Mouse (Mus musculus) liver, embryonic 12.5 days (tissue): ENCODE measurements around the gene C2cd5. TPM values are rescaled to one million over a fixed set of nuclear protein-coding genes. Genes with fewer than 3 reads are reported as not detected.
"Not testable (repeated sequence)": the region's sequence is repeated elsewhere in the genome, so short reads cannot be mapped to it uniquely, and the experiment has no call there.

Source experiments
- ATAC-seq: fragments of 200-750 bp; cut with Nextera tagmentation; 2 replicates; pipeline ENCODE4 v1.8.0; 2017; ENCODE audit warnings: moderate number of reproducible peaks, mild to moderate bottlenecking, moderate library complexity
- H3K27ac ChIP-seq: fragments of 300-500 bp; sonication (generic); 2 replicates; pipeline ENCODE4 v1.5.1; 2016; ENCODE audit warnings: mild to moderate bottlenecking
- H3K27me3 ChIP-seq: fragments of 300-500 bp; sonication (generic); replicated peaks from 2 replicates; pipeline ENCODE4 v1.6.1; 2016; ENCODE audit warnings: mild to moderate bottlenecking, moderate library complexity
- H3K36me3 ChIP-seq: fragments of 300-500 bp; sonication (generic); 2 replicates; pipeline ENCODE4 v1.6.1; 2016; ENCODE audit warnings: mild to moderate bottlenecking, moderate library complexity
- H3K4me1 ChIP-seq: fragments of 300-500 bp; sonication (generic); 2 replicates; pipeline ENCODE4 v1.6.1; 2016
- H3K4me2 ChIP-seq: fragments of 300-500 bp; sonication (generic); 2 replicates; pipeline ENCODE4 v1.6.1; 2016; ENCODE audit warnings: mild to moderate bottlenecking, moderate library complexity
- H3K4me3 ChIP-seq: fragments of 300-500 bp; sonication (generic); 2 replicates; pipeline ENCODE4 v1.5.1; 2016; ENCODE audit warnings: mild to moderate bottlenecking, moderate library complexity
- H3K9ac ChIP-seq: fragments of 300-500 bp; sonication (generic); 2 replicates; pipeline ENCODE4 v1.6.1; 2016; ENCODE audit warnings: mild to moderate bottlenecking, moderate library complexity
- H3K9me3 ChIP-seq: fragments of 300-500 bp; sonication (generic); replicated peaks from 2 replicates; pipeline ENCODE4 v1.6.1; 2016; ENCODE audit warnings: mild to moderate bottlenecking, moderate library complexity
- WGBS: fragments of 180-500 bp; shearing (Covaris S2); methylation state at CpG from one replicate; pipeline ENCODE4 v1.1.7; 2016; ENCODE audit not compliant: insufficient replicate concordance; 5-methylcytosine and 5-hydroxymethylcytosine counted together
- polyA plus RNA-seq: library from polyadenylated mRNA; unstranded; fragments of >200 nt; fragmentation: Nextera tagmentation; extraction: Ambion mirVana; gene quantifications from 2 replicates; pipeline ENCODE4 v1.2.1, GENCODE M21; 2016

Gene C2cd5
- polyA plus RNA-seq, 1 experiment from 2014 or later = 22.2 TPM

DNA sequence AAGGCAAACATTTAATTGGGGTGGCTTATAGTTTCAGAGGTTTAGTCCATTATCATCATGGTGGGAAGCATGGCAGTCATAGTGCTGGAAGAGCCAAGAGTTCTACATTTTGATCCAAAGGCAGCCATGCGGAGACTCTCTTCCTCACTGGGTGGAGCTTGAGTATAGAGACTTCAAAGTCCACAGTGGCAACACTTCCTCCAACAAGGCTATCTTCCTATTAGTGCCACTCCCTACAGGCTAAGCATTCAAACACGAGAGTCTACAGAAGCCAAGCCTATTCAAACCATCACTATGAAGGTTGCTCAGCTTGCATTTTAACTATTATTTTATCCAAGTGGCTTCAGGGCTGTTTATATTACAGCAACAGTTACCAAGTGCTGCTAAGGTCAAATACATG lies 65.4 kb downstream of the C2cd5 start:
- H3K27me3 ChIP-seq = no peaks in the 10 kb centered on the region
- H3K4me2 ChIP-seq = no peak overlapping the region
- no peak overlapping the region for H3K9ac ChIP-seq
- H3K4me1 ChIP-seq = no peaks in the 10 kb centered on the region
- no peak for ATAC-seq
- WGBS = 89% methylated on average over 2 of the region's 2 CpGs
- peaks cover 93% of the 10 kb centered on the region for H3K36me3 ChIP-seq
- no peak overlapping the region for H3K27ac ChIP-seq
- H3K4me3 ChIP-seq = no peak overlapping the region
- no peaks in the 10 kb centered on the region for H3K9me3 ChIP-seq

DNA sequence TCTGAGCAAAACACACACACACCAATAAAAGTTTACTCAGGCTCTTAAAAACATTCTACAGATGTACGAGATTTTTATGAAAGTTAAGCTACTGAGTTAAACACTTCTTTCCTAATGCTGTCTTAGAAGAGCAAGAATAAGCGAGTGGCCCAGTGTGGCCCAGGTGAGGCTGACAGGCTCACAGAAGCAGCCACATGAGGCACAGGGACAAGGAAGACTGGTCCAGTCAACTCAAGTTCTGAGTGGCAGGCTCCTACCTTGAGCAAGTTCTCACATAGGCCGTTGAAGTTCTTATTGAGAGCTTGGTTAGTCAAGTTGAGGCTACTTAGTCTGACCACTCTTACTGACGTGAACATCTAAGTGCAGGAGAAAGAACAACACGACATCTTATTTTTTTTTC lies 69.4 kb downstream of the C2cd5 start:
- ATAC-seq = no peak
- Histone ChIP-seq H3K4me3 (no peak overlapping the region), H3K9me3 (no peaks in the 10 kb centered on the region), H3K4me1 (no peaks in the 10 kb centered on the region), H3K9ac (no peak overlapping the region), H3K27ac (no peak overlapping the region), H3K36me3 (peaks cover 85% of the 10 kb centered on the region), H3K4me2 (no peak overlapping the region), H3K27me3 (no peaks in the 10 kb centered on the region)
- WGBS = 86% methylated on average over 5 of the region's 5 CpGs

DNA sequence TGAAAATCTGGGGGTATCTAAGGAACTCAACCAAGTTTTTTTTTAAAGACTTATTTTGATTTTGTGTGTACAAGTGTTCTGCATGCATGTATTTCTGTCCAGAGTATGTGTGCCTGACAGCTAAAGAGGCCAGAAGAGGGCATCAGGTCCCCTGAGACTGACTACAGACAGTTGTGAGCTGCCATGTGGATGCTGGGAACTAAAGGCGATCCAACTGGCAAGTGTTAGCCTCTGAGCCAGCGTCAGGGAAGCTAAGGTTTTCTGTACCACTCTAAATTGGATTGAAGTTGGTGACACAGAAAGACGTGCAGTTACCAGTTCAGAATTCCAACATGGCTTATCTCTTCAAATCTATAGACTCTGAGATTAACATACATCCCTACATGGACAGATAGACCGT lies 72.0 kb downstream of the C2cd5 start:
- Histone ChIP-seq H3K27me3 (no peaks in the 10 kb centered on the region), H3K4me1 (no peaks in the 10 kb centered on the region), H3K9ac (no peak overlapping the region), H3K36me3 (peaks cover 75% of the 10 kb centered on the region), H3K4me2 (no peak overlapping the region), H3K4me3 (no peak overlapping the region), H3K9me3 (no peaks in the 10 kb centered on the region), H3K27ac (no peak overlapping the region)
- ATAC-seq = no peak
- 82% methylated on average over 4 of the region's 4 CpGs for WGBS

DNA sequence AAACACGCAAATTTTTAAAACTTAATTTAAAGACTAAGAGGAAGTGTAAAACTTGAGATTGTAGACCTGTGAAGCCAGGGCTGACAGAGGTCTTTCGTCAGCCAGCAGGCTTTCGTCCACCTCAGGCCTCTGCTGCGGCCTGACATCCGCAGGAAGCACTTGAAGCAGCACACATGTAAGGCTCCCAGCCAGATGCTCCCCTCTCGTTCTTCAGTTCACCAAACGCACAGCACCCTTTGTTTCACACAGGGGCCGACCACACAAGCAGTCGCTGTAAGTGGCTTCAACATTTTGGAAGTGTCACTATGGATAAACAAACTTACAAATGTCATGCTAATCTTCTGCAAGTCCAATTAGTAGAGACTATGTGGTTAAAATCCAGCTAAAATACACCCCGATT lies 72.5 kb downstream of the C2cd5 start:
- H3K4me1 ChIP-seq = no peaks in the 10 kb centered on the region
- H3K9me3 ChIP-seq = no peaks in the 10 kb centered on the region
- no peak overlapping the region for H3K27ac ChIP-seq
- no peak for ATAC-seq
- peaks cover 70% of the 10 kb centered on the region for H3K36me3 ChIP-seq
- 86% methylated on average over 10 of the region's 10 CpGs for WGBS
- no peak overlapping the region for H3K9ac ChIP-seq
- H3K27me3 ChIP-seq = no peaks in the 10 kb centered on the region
- H3K4me2 ChIP-seq = no peak overlapping the region
- H3K4me3 ChIP-seq = no peak overlapping the region

DNA sequence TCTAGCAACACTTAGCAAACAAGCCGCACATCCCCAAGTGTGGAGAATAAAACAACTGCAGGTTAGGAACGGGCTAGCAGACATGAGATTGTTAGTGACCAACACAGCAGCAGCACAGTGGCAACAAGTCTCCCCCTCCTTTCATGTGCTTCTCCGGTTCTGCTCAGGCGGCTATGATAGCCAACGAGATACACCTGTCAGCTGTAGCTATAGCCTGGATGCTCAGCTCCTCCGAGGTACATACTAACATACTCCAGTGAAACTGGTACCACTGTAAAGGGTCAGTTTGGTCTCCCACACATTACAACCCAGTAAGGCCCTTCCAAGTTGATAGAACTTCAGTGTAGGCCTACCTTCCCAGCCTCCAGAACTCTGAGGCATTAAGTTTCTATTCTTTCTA lies 76.2 kb downstream of the C2cd5 start:
- 85% methylated on average over 6 of the region's 6 CpGs for WGBS
- no peaks in the 10 kb centered on the region for H3K9me3 ChIP-seq
- no peak overlapping the region for H3K9ac ChIP-seq
- no peak for ATAC-seq
- no peak overlapping the region for H3K27ac ChIP-seq
- H3K27me3 ChIP-seq = no peaks in the 10 kb centered on the region
- no peak overlapping the region for H3K4me2 ChIP-seq
- peaks cover 39% of the 10 kb centered on the region for H3K36me3 ChIP-seq
- H3K4me3 ChIP-seq = no peak overlapping the region
- H3K4me1 ChIP-seq = no peaks in the 10 kb centered on the region

DNA sequence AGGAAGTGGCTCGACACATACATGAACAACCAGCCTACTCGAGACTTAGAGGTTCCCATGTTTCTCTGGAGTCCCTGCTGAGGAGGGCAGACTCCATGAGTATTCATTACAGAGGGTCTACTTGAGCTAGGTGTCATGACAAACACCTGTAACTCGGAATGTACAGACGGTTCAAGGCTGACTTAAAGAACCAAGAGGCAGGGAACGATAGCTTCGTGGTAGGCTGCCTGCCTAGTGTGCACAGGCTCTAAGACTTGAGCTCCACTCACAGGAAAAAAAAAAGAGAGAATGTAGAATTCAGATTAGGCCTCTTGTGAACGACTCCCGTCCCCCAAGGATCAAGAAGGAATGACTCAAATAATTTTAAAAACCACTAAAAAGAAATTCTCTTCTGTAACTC lies 78.2 kb downstream of the C2cd5 start:
- no peak overlapping the region for H3K4me3 ChIP-seq
- 72% methylated on average over 8 of the region's 8 CpGs for WGBS

DNA sequence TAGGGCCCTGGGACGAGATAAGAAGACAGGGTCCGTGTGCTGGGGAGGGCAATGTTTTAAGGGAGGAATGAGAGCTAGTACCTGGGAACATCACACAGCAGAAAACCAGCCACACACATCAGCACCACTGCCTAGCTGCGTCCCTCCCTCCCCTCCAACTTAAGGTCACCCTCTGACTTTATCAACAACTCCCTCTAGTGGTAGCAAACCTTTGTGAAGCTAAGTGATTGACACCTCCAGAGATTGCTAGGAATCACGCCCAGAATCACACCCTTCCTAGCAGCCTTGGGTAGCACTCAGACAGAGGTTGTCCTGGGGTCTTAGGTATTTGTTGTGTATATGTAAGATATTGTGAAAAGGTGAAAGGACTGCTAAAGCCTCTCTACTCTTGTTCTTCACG lies 79.3 kb downstream of the C2cd5 start:
- Histone ChIP-seq H3K4me2 (no peak overlapping the region), H3K9me3 (no peaks in the 10 kb centered on the region), H3K4me1 (no peaks in the 10 kb centered on the region; the same call in 1 of the 2 replicates), H3K9ac (no peak overlapping the region), H3K4me3 (no peak overlapping the region), H3K27me3 (no peaks in the 10 kb centered on the region), H3K27ac (no peak overlapping the region), H3K36me3 (peaks cover 34% of the 10 kb centered on the region)
- ATAC-seq = peak; percentile 35; the same call in 1 of the 2 replicates
- 61% methylated on average over 5 of the region's 5 CpGs for WGBS

More for the DNA sequence above, 78.2 kb downstream of the C2cd5 start:
- no peak overlapping the region for H3K27ac ChIP-seq
- ATAC-seq = no peak
- H3K9ac ChIP-seq = no peak overlapping the region
- H3K4me2 ChIP-seq = no peak overlapping the region
- H3K9me3 ChIP-seq = no peaks in the 10 kb centered on the region
- peaks cover 33% of the 10 kb centered on the region for H3K36me3 ChIP-seq
- no peaks in the 10 kb centered on the region; the same call in 1 of the 2 replicates for H3K4me1 ChIP-seq
- no peaks in the 10 kb centered on the region for H3K27me3 ChIP-seq

DNA sequence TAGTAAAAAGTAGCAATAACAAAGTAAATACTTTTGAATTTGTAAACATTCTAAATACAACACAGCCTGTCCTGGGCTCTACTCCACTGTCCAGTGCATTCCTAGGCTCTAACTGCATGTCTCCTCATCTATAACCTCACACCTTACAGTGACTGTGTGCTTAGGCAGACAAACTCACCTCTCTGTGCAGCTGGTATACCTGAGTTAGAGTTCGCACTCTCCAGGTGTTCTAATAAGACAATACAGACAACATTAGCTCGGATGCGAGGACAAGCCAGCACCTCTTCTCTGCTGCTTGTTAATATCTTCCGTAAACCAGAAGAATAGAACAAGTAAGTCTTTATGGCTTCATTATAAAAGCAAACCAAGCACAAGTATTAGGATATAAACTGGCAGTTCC lies 79.8 kb downstream of the C2cd5 start:
- no peak for ATAC-seq
- H3K4me2 ChIP-seq = no peak overlapping the region
- H3K4me1 ChIP-seq = no peaks in the 10 kb centered on the region; the same call in 1 of the 2 replicates
- 90% methylated on average over 4 of the region's 4 CpGs for WGBS
- H3K9me3 ChIP-seq = no peaks in the 10 kb centered on the region
- no peaks in the 10 kb centered on the region for H3K27me3 ChIP-seq
- H3K4me3 ChIP-seq = no peak overlapping the region
- H3K27ac ChIP-seq = no peak overlapping the region
- peaks cover 31% of the 10 kb centered on the region for H3K36me3 ChIP-seq
- no peak overlapping the region for H3K9ac ChIP-seq

DNA sequence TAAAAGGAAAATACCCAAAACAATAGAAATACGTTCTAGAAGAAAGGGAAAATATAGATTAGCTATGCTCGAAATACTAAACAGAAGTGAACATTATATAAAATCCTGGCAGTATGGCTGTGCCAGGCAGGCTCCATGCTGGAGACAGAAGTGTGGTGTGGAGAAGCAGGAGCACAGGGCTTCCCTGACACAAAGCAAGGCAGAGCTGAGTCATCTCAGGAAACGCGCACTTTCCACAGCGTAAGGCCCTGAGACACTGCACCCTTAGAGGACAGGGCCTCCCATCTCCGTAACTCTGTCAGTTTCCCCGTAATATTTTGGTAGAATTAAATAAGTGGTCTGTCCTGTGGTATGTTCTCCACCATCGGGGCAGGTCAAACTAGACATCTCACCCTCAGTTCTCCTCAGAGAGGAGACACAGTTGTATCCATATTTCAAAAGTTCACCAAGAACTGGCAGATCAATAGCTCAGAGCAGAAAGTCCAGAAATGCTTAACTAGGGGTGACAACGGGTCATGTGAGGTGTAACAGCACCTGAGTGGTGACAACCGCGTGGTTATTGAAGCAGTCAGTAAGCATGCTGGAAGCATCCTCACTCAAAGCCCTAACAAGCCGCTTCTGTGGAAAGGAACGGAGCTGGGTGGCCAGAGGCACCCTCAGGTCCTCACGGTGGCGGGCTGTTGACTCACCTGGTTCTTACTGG lies 87.3 kb downstream of the C2cd5 start:
- Histone ChIP-seq H3K4me3 (no peak overlapping the region), H3K27me3 (no peaks in the 10 kb centered on the region), H3K9ac (no peak overlapping the region), H3K9me3 (no peaks in the 10 kb centered on the region), H3K4me2 (no peak overlapping the region), H3K27ac (no peak overlapping the region), H3K36me3 (peaks cover 51% of the 10 kb centered on the region), H3K4me1 (no peaks in the 10 kb centered on the region)
- 0 out of 2 replicates have a peak, but pooled peaks have one; percentile 5 for ATAC-seq
- WGBS = 84% methylated on average over 15 of the region's 15 CpGs

DNA sequence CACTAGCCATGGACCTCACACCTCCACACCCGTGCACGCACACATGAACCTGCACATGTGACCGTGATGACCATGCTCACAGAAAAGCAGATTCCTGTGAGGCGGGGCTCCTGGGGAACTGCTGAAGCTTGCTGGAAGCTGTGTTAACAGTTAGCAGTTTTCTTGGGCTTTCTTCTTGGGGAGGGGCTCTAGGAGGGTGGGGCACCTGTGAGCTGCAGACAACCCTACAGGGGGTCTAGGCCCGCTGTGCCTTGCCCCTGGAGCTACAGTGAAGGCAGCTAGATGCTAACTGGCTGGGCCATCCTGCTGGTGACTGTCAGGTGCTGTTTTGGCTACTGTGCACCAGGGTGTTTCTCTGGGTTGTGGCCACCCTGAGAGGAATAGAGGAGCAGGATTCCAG lies 91.1 kb downstream of the C2cd5 start:
- no peaks in the 10 kb centered on the region for H3K4me1 ChIP-seq
- 0 out of 2 replicates have a peak, but pooled peaks have one; percentile 24 for ATAC-seq
- no peaks in the 10 kb centered on the region for H3K27me3 ChIP-seq
- H3K9me3 ChIP-seq = no peaks in the 10 kb centered on the region
- no peak overlapping the region for H3K27ac ChIP-seq
- no peak overlapping the region for H3K9ac ChIP-seq
- no peak overlapping the region for H3K4me2 ChIP-seq
- H3K36me3 ChIP-seq = peaks cover 36% of the 10 kb centered on the region
- no peak overlapping the region for H3K4me3 ChIP-seq
- WGBS = 77% methylated on average over 5 of the region's 5 CpGs

DNA sequence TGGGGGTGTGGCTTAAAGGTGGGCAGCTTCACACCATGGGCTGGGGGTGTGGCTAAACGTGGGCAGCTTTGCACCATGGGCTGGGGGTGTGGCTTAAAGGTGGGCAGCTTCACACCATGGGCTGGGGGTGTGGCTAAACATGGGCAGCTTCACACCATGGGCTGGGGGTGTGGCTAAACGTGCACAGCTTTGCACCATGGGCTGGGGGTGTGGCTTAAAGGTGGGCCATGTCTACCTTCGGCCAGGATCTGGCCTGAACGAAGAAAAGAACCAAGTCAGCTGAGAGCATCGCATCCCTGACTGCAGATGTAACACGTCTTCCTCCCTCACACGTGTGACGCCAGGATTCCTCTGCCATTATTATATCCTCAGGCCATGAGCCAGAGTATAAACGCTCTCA lies 94.7 kb downstream of the C2cd5 start:
- H3K4me3 ChIP-seq, H3K27me3 ChIP-seq, H3K36me3 ChIP-seq, H3K9me3 ChIP-seq, ATAC-seq, H3K9ac ChIP-seq, H3K4me2 ChIP-seq, H3K27ac ChIP-seq, H3K4me1 ChIP-seq: not testable (repeated sequence)
- 75% methylated on average over 9 of the region's 9 CpGs for WGBS

DNA sequence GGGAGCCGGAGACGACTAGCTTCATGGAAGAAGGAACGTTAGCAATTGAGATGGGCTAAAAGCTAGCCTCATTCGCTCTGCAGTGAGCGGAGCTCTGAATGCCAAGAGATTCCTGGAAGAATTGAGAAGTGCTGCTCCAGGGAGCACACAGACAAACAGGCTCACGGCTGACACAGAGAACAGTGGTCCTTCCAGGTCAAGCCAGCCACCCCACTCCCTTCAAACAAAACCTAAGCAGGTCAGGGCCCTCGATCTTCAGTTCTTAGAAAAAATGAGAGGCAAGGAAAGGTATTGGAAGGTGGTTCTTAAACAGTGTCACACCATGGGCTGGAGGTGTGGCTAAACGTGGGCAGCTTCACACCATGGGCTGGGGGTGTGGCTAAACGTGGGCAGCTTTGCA lies 95.1 kb downstream of the C2cd5 start:
- Histone ChIP-seq H3K36me3 (no peaks in the 10 kb centered on the region), H3K27ac (no peak overlapping the region), H3K27me3 (no peaks in the 10 kb centered on the region), H3K4me1 (no peaks in the 10 kb centered on the region), H3K4me2 (no peak overlapping the region), H3K9me3 (no peaks in the 10 kb centered on the region), H3K9ac (no peak overlapping the region), H3K4me3 (no peak overlapping the region)
- no peak for ATAC-seq
- 66% methylated on average over 9 of the region's 9 CpGs for WGBS
